8 mouse cellular contexts compared by ENCODE assay signal in genomic region chr7:81343831-81344230, GRCm38 (mm10). TPM values are rescaled to one million over a fixed set of nuclear protein-coding genes. Genes with fewer than 3 reads are reported as not detected.
DNase-seq lines count a peak whose midpoint lies in the region; ATAC-seq lines count a peak whose summit lies in the region.

No protein-coding gene starts in this region.

- H3K9ac ChIP-seq in kidney, embryonic 15.5 days = peak overlapping the region; percentile 98
- H3K9ac ChIP-seq in hindbrain, embryonic 11.5 days (ENCODE audit: low read depth, low read length) = peak overlapping the region; percentile 99
- peak overlapping the region; percentile 98 for H3K9ac ChIP-seq in midbrain, embryonic 12.5 days (replicated peaks)

- H3K36me3 ChIP-seq in kidney, embryonic 15.5 days = peaks cover 52% of the 10 kb centered on the region
- 0 out of 2 replicates have a peak, but pooled peaks cover 6% of the 10 kb centered on the region for H3K36me3 ChIP-seq in hindbrain, embryonic 11.5 days (ENCODE audit: control insufficient read depth, insufficient read depth, low read length)
- peaks cover 47% of the 10 kb centered on the region for H3K36me3 ChIP-seq in midbrain, embryonic 12.5 days

- H3K27me3 ChIP-seq in kidney, embryonic 15.5 days = no peaks in the 10 kb centered on the region; the same call in 1 of the 2 replicates
- H3K27me3 ChIP-seq in hindbrain, embryonic 11.5 days (ENCODE audit: control insufficient read depth, insufficient read depth, low read length) = no peaks in the 10 kb centered on the region
- peaks cover 6% of the 10 kb centered on the region; the same call in 1 of the 2 replicates for H3K27me3 ChIP-seq in midbrain, embryonic 12.5 days

- H3K9me3 ChIP-seq in kidney, embryonic 15.5 days (replicated peaks) = no peaks in the 10 kb centered on the region
- H3K9me3 ChIP-seq in hindbrain, embryonic 11.5 days (ENCODE audit: control insufficient read depth, low read length) = no peaks in the 10 kb centered on the region
- 0 out of 2 replicates have a peak, but pooled peaks cover 2% of the 10 kb centered on the region for H3K9me3 ChIP-seq in midbrain, embryonic 12.5 days

- DNase-seq in kidney, postnatal 36 days = no peak
- DNase-seq in ZHBTc4 (ENCODE audit: low read depth, low spot score) = peak; percentile 51
- DNase-seq in hindbrain, embryonic 11.5 days (ENCODE audit: low spot score) = peak; percentile 23
- DNase-seq in cerebellum, postnatal 25 days = no peak
- no peak for DNase-seq in gastrocnemius, adult 18-20 months (ENCODE audit: low spot score)
- no peak for DNase-seq in spleen, postnatal 36 days (ENCODE audit: low spot score in 2 of 2)

- 7% methylated on average over 10 of the region's 10 CpGs for WGBS in kidney, embryonic 15.5 days
- WGBS in hindbrain, embryonic 11.5 days = 17% methylated on average over 10 of the region's 10 CpGs
- 18% methylated on average over 10 of the region's 10 CpGs for WGBS in midbrain, embryonic 12.5 days

- peak overlapping the region; percentile 85; the same call in 1 of the 2 replicates for H3K27ac ChIP-seq in kidney, embryonic 15.5 days
- H3K27ac ChIP-seq in hindbrain, embryonic 11.5 days (ENCODE audit: low read depth, low read length) = no peak overlapping the region
- no peak overlapping the region for H3K27ac ChIP-seq in midbrain, embryonic 12.5 days (replicated peaks)

- H3K4me3 ChIP-seq in kidney, embryonic 15.5 days (replicated peaks) = peak overlapping the region; percentile 98
- peak overlapping the region; percentile 99 for H3K4me3 ChIP-seq in hindbrain, embryonic 11.5 days (ENCODE audit: low read depth, low read length)
- peak overlapping the region; percentile 96 for H3K4me3 ChIP-seq in midbrain, embryonic 12.5 days

- peak overlapping the region; percentile 89 for H3K4me2 ChIP-seq in kidney, embryonic 15.5 days
- peak overlapping the region; percentile 83 for H3K4me2 ChIP-seq in hindbrain, embryonic 11.5 days (replicated peaks; ENCODE audit: low read depth, low read length)
- H3K4me2 ChIP-seq in midbrain, embryonic 12.5 days (replicated peaks) = peak overlapping the region; percentile 90

- ATAC-seq in kidney, embryonic 15.5 days (replicated peaks; ENCODE audit: low FRiP score) = no peak
- no peak; the same call in 1 of the 2 replicates for ATAC-seq in hindbrain, embryonic 11.5 days (ENCODE audit: low FRiP score)
- no peak for ATAC-seq in midbrain, embryonic 12.5 days (ENCODE audit: low FRiP score, low read depth)

- peaks cover 28% of the 10 kb centered on the region for H3K4me1 ChIP-seq in kidney, embryonic 15.5 days
- H3K4me1 ChIP-seq in hindbrain, embryonic 11.5 days (replicated peaks; ENCODE audit: control insufficient read depth, insufficient read depth, low read length) = peaks cover 12% of the 10 kb centered on the region
- peaks cover 22% of the 10 kb centered on the region for H3K4me1 ChIP-seq in midbrain, embryonic 12.5 days

RNA-seq across cellular contexts. Expression of gene Rps17, which starts 1.2 kb away (rescaled TPM):
- 1,359 and 1,501 TPM in 2 replicates for polyA plus RNA-seq in kidney, embryonic 15.5 days (2015; fragmentation: Nextera tagmentation; extraction: Ambion mirVana)
- polyA plus RNA-seq in hindbrain, embryonic 11.5 days (2014; fragmentation: Nextera tagmentation; extraction: Ambion mirVana) = 1,086 and 1,110 TPM in 2 replicates
- 901 and 917 TPM in 2 replicates for polyA plus RNA-seq in midbrain, embryonic 12.5 days (2016; fragmentation: Nextera tagmentation; extraction: Ambion mirVana)
- total RNA-seq in gastrocnemius, adult 18-20 months (2021) = 100 to 1,000 TPM; 798 to 844 TPM

Comparison
In these comparisons a context has a peak if more than half of its experiments do, and no peak if none do; other contexts are left out.
1. DNase-seq: peak in ZHBTc4 (single experiment) and hindbrain, embryonic 11.5 days (single experiment); none in kidney, postnatal 36 days (0 of 2), cerebellum, postnatal 25 days (0 of 2), gastrocnemius, adult 18-20 months (single experiment) and spleen, postnatal 36 days (0 of 2).
2. Peak in every context shown above with its lines, with median percentiles within 50 percentile points of each other: H3K4me2 ChIP-seq, H3K4me3 ChIP-seq and H3K9ac ChIP-seq.